Mouse (Mus musculus): ENCODE results near the gene Dhdds.

- TF ChIP-seq CTCF (conservative IDR thresholded peaks at IDR 0.05; ENCODE audit: insufficient read depth, insufficient read length, low read depth, low read length) (no peak), POLR2A (IDR thresholded peaks at IDR 0.05; ENCODE audit: low read depth, low read length) (no peak)
These were observed 54.0 kb downstream of the Dhdds start for GRCm38 (mm10) chr4:133946736-133947135.

Measured in kidney, adult 2 months (tissue).